Mouse (Mus musculus) skeletal muscle tissue, adult 2 months (tissue): ENCODE data around the gene Bmf.

ENCODE experiments used
- DNase-seq: peaks from one replicate; pipeline ENCODE4 v3.0.0-alpha.2; 2012; ENCODE audit warnings: low read depth, low spot score

Bmf gene

GRCm38 (mm10) chr2:118479550-118479909 is 70.0 kb downstream of the Bmf start, which contains the start of gene Srp14:
TSS of gene Srp14 (minus strand) at chr2:118479711.
- peak; percentile 96 for DNase-seq

DNA sequence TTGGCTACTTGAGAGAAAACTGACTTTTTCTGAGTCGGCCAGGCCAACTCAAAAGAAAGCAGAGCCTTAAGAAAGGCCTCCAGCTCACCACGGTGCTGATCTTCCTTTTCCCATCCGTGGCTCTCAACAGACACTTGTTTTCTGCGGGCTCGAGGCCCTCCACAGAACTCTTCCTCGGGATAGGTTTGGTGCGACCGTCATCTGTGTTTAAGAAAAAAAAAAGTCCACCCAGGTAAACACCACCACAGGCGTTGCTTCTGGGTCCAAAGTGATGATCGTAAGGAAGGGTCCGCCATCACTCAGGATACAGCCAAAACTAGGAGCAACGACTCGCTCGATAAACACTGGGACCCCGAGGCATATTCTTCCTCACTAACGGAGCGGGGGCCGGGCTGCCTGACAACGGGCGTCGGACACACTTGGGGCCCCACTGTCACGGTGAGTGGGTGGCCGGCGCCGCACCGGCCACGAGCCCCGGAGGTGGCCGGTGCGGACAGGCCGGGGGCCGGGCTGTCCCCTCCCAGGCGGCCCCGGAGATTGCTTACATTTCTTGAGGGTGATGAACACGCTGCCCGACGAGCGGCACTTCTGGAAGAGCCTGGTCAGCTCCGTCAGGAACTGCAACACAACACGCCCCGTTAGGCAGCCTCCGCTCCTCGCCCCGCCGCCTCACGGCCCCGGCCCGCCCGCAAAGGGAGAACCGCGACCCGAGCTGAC is 70.5 kb downstream of the Bmf start:
- DNase-seq = no peak
